Mouse (Mus musculus) heart, postnatal 14 days (tissue): ENCODE results near the gene Hoxc11. TPM values are rescaled to one million over a fixed set of nuclear protein-coding genes. Genes with fewer than 3 reads are reported as not detected.

ENCODE experiments used
- DNase-seq, 2 experiments: peaks; one replicate each; pipeline ENCODE4 v3.0.0; 2021 to 2022
- intact Hi-C: fragments of 180-260 bp; cut with DNase I; formaldehyde crosslinking; loops from one replicate; pipeline ENCODE4 v1.15.1; 2025
- microRNA-seq, 2 experiments: library from miRNA; unstranded; fragments of <30 nt; microRNA quantifications; one replicate each; pipeline ENCODE4 v1.2.0; 2021 to 2022
- total RNA-seq, 2 experiments: library from RNA; stranded (reverse); gene quantifications; 2 replicates each; pipeline ENCODE4 v1.2.3; 2021

Hoxc11 gene
- total RNA-seq, 2 experiments from 2014 or later, result not detected

DNA sequence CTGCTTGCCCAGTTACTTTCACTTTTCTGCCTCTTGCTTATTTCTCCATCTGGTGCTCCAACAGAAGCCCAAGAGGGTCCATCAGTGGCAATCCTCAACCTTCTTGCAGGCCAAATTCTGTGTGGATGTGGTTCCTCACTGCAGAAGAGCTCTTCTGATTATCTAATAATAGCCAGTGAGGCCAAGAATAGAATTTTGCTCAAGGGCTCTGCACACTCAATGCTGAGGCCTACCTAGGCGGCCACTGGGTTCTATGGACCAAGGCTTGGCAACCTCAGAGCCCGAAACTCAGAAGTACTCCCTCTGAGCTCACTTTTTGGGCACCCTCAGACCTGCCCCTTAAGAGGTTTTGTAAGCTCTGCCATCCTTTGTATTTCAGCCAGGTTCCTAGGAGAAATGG lies 47.1 kb downstream of the Hoxc11 start:
- intact Hi-C loops, result no loop called here
- DNase-seq, result no peak

DNA sequence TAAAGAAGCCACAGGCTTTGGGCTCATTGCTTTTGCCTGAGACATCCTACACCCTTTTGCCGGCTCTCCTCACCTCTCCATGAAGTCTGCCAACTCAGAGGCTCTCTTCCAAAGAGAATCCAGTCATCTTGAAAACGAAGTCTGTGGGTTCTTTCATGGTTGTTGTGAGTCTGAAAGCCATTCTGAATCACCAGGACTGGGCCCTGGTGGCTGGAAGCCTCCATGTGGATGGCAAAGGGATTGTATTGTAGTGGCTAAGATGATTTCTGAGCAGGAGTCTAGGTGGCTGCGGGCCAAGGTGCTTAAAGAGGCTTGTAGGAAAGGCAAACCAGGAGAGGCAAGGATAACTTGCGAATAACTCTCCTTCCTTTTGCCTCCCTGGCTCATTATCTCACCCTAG lies 47.9 kb downstream of the Hoxc11 start:
- no peak for DNase-seq
- intact Hi-C loops, result no loop called here

DNA sequence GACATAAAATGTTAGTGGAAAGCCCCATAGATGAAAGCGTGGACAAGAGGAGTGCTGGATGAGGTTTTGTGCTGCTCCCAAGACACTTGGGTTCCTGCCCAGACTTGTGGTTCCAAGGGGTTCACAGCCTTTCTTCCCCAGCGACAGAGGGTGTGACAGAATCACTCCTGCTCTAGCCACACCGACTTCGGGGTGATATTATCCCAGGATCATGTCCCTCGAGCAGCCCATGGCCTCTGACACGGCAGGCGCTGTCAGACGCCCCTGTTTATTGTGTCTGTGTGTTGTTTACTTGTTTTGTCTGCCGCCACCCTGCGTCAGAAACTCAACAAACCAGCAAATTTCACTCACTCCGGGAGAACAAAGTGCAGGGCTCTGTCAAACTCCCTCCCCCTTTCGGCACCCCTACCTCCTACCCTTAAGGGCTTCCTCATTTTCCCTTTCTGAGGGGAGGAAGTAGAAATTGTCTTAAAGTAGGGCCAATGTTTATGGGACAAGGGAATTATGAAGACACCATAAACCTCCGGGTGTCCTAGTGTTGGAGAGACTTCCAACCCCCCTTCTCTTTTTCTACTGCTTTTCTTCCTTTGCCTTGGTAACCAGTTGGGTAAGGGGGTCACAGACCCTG lies 48.7 kb downstream of the Hoxc11 start:
- DNase-seq, result no peak
- intact Hi-C loops, result no loop called here

DNA sequence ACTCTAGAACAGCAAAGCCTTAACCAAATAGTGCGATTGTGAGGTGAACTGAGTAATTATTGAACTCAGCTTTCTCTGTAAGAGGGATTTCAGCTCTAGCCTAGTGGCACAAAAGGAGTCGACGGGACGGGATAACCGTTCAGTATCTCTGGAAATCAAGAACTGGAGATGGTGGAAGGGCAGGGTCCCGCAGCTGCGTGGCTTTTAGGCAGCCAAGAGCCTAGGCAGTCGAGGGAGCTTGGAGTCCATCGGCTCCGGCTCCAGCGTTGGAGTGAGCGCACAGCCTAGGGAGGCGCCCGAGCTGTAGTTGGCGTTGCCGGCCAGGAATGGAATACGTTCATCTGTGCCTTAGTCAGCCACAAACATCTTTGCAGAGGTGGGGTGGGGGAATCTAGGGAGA lies 51.1 kb downstream of the Hoxc11 start:
- intact Hi-C loops, result no loop called here
- no peak for DNase-seq

DNA sequence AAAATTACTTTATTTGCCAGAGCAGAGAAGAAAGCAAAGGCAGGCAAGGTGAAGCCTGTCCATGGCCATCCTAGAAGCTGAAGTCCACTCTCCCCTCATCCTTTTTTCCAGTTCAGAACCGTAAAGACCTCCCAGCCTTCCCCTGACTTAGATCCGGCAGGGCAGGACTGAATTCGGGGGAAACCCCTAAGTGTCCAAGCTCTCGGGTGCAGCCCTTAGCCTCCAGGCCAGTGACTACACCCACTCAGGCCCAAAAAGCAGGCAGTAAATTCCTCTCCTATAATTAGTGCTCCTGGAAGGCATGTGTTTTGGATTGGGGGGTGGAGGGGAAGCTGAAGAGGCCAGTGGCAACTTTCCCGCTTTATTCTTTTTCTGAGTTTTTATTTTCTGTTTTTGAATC lies 51.6 kb downstream of the Hoxc11 start:
- no peak for DNase-seq
- intact Hi-C loops, result no loop called here

DNA sequence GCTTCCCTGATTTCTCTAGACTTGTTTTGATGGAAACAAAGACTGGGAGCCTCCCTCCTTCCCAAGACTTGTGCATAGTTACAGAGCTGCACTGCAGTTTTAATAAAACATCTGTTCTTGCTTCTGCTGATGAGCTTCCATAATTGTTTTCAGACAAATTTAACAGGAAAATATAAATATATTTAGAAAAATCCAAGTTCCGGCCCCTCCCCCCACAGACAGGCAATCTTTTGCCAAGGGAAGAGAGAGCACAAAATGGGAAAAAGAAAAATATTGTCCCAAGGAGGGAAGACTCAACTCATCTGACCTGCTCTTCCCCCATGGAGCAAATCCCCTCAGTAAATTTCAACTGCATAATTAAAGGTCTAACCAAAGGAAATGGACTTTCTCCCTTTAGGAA lies 52.1 kb downstream of the Hoxc11 start:
- intact Hi-C loops, result no loop called here
- no peak for DNase-seq

Small RNA genes lying within 50 kb of the gene (microRNA-seq; reads per million reads assigned to microRNA genes)
- gene Mir196a-2, result 0.54 to 0.72 reads per million in 2 experiments

Other genes with a start within 250 kb of the Hoxc11 start
- 100 to 1,000 TPM in 1 of 2 experiments, 10 to 100 TPM in 1; 89.5 to 104 TPM for gene Calcoco1, start 232.2 kb upstream of the Hoxc11 start, total RNA-seq
- not detected for gene Hoxc13, start 33.3 kb upstream of the Hoxc11 start, total RNA-seq
- not detected for gene Hoxc12, start 17.7 kb upstream of the Hoxc11 start, total RNA-seq
- not detected for gene Hoxc10, start 12.4 kb downstream of the Hoxc11 start, total RNA-seq
- gene Hoxc5, start 13.0 kb downstream of the Hoxc11 start, total RNA-seq, result not detected
- not detected for gene Hoxc9, start 22.0 kb downstream of the Hoxc11 start, total RNA-seq
- not detected for gene Hoxc8, start 36.2 kb downstream of the Hoxc11 start, total RNA-seq
- gene Hoxc6, start 43.8 kb downstream of the Hoxc11 start, total RNA-seq, result not detected
- under 1 TPM in 1 of 2 experiments, not detected in 1; 0.31 TPM for gene Hoxc4, start 64.5 kb downstream of the Hoxc11 start, total RNA-seq
- 10 to 100 TPM; 13.5 to 14.0 TPM for gene Smug1, start 212.7 kb downstream of the Hoxc11 start, total RNA-seq